8 mouse cellular contexts compared by ENCODE assay signal in genomic region chr8:61223729-61224379, GRCm38 (mm10). TPM values are rescaled to one million over a fixed set of nuclear protein-coding genes. Genes with fewer than 3 reads are reported as not detected.
A peak's percentile ranks its signal among the peaks of the same experiment; 100 is the strongest.
DNase-seq lines count a peak whose midpoint lies in the region; ATAC-seq and TF ChIP-seq lines count a peak whose summit lies in the region.

Gene Sh3rf1, plus strand, starts transcription at chr8:61223872.

- WGBS in forebrain, embryonic 16.5 days: under 1% methylated on average over 44 of the region's 84 CpGs
- WGBS in lung, embryonic 14.5 days: under 1% methylated on average over 82 of the region's 84 CpGs
- under 1% methylated on average over 64 of the region's 84 CpGs for WGBS in olfactory bulb, adult 2 months
- under 1% methylated on average over 84 of the region's 84 CpGs for WGBS in thymus, adult 2 months

- peak; percentile 46; the same call in 1 of the 2 replicates for TF ChIP-seq POLR2A in olfactory bulb, adult 2 months (IDR thresholded peaks at IDR 0.05; ENCODE audit: insufficient read depth, low read depth, low read length)
- peak; percentile 55; the same call in 1 of the 2 replicates for TF ChIP-seq POLR2A in thymus, adult 2 months (IDR thresholded peaks at IDR 0.05; ENCODE audit: control insufficient read depth, extremely low read depth, insufficient read depth, low read length, poor library complexity)

- H3K9ac ChIP-seq in forebrain, embryonic 16.5 days (replicated peaks; ENCODE audit: low read depth, low read length): peak within 1 kb of the TSS; percentile 90
- H3K9ac ChIP-seq in lung, embryonic 14.5 days: peak within 1 kb of the TSS; percentile 87

- peak; percentile 60 for TF ChIP-seq CTCF in layer of hippocampus, adult 2 months (conservative IDR thresholded peaks at IDR 0.05)
- TF ChIP-seq CTCF in lung, embryonic 14.5 days (IDR thresholded peaks at IDR 0.05; ENCODE audit: low read depth): no peak
- no peak; the same call in 1 of the 2 replicates for TF ChIP-seq CTCF in olfactory bulb, adult 2 months (IDR thresholded peaks at IDR 0.05; ENCODE audit: insufficient read depth, low read depth, low read length)
- peak; percentile 73 for TF ChIP-seq CTCF in thymus, adult 2 months (IDR thresholded peaks at IDR 0.05; ENCODE audit: borderline replicate concordance, control insufficient read depth, extremely low read depth, insufficient read depth, low read length, poor library complexity)

- peak within 1 kb of the TSS; percentile 77 for H3K4me3 ChIP-seq in forebrain, embryonic 16.5 days (replicated peaks; ENCODE audit: low read length)
- H3K4me3 ChIP-seq in layer of hippocampus, adult 2 months: peak within 1 kb of the TSS; percentile 82
- peak within 1 kb of the TSS; percentile 75 for H3K4me3 ChIP-seq in lung, embryonic 14.5 days (ENCODE audit: low read depth, low read length)
- H3K4me3 ChIP-seq in olfactory bulb, adult 2 months (ENCODE audit: insufficient read depth, low read depth, low read length): peak within 1 kb of the TSS; percentile 71
- H3K4me3 ChIP-seq in thymus, adult 2 months (ENCODE audit: control insufficient read depth, insufficient read depth, low read length): peak within 1 kb of the TSS; percentile 93

- H3K4me1 ChIP-seq in forebrain, embryonic 16.5 days (replicated peaks; ENCODE audit: control insufficient read depth, insufficient read depth, low read length): peaks cover 31% of the 10 kb centered on the region
- H3K4me1 ChIP-seq in lung, embryonic 14.5 days (ENCODE audit: insufficient read depth): peaks cover 25% of the 10 kb centered on the region
- H3K4me1 ChIP-seq in olfactory bulb, adult 2 months (ENCODE audit: control insufficient read depth, insufficient read depth, low read length): peaks cover 9% of the 10 kb centered on the region
- H3K4me1 ChIP-seq in thymus, adult 2 months (replicated peaks; ENCODE audit: control insufficient read depth, insufficient read depth, low read length): peaks cover 15% of the 10 kb centered on the region

- no peaks in the 10 kb centered on the region for H3K9me3 ChIP-seq in forebrain, embryonic 16.5 days (ENCODE audit: control insufficient read depth, low read length)
- no peaks in the 10 kb centered on the region for H3K9me3 ChIP-seq in lung, embryonic 14.5 days (ENCODE audit: low read depth, low read length)

- H3K36me3 ChIP-seq in forebrain, embryonic 16.5 days (ENCODE audit: control insufficient read depth, insufficient read depth): no peaks in the 10 kb centered on the region
- H3K36me3 ChIP-seq in lung, embryonic 14.5 days (ENCODE audit: insufficient read depth): peaks cover 16% of the 10 kb centered on the region
- H3K36me3 ChIP-seq in thymus, adult 2 months (ENCODE audit: control insufficient read depth, insufficient read depth, low read length): no peaks in the 10 kb centered on the region

- peak; percentile 92 for ATAC-seq in forebrain, embryonic 16.5 days
- ATAC-seq in lung, embryonic 14.5 days (ENCODE audit: insufficient read depth): peak; percentile 91

- intact Hi-C loops in heart, postnatal 25 days (cut with DNase I): loop anchor here (5.0 to 10.0 kb wide), 2 partner anchors 151 to 263 kb away; partner anchors contain the start of gene Cbr4

- DNase-seq in ES-CJ7 (ENCODE audit: low read depth, low spot score): peak; percentile 62
- DNase-seq in c-Kit-positive CD71-positive TER-119-negative erythroid progenitor cells, embryonic 14.5 days (ENCODE audit: low read depth): peak; percentile 46
- peak; percentile 67 for DNase-seq in heart, postnatal 25 days (ENCODE audit: low spot score)
- DNase-seq in layer of hippocampus, adult 2 months (ENCODE audit: low spot score in 2 of 2): peak; percentile 68 to 83
- DNase-seq in lung, embryonic 14.5 days: peak; percentile 91
- peak; percentile 86 for DNase-seq in thymus, adult 2 months

- peak within 1 kb of the TSS; percentile 85 for H3K27ac ChIP-seq in forebrain, embryonic 16.5 days (ENCODE audit: low read length)
- H3K27ac ChIP-seq in layer of hippocampus, adult 2 months: peak within 1 kb of the TSS; percentile 98
- H3K27ac ChIP-seq in lung, embryonic 14.5 days (ENCODE audit: low read depth): peak within 1 kb of the TSS; percentile 87
- peak within 1 kb of the TSS; percentile 73; the same call in 1 of the 2 replicates for H3K27ac ChIP-seq in olfactory bulb, adult 2 months (ENCODE audit: insufficient read depth, low read depth, low read length)
- no peak within 1 kb of the TSS for H3K27ac ChIP-seq in thymus, adult 2 months (ENCODE audit: control insufficient read depth, insufficient read depth, low read length)

- H3K4me2 ChIP-seq in forebrain, embryonic 16.5 days (ENCODE audit: low read length): peak within 1 kb of the TSS; percentile 86
- H3K4me2 ChIP-seq in lung, embryonic 14.5 days: peak within 1 kb of the TSS; percentile 92

- H3K27me3 ChIP-seq in forebrain, embryonic 16.5 days (replicated peaks; ENCODE audit: control insufficient read depth, insufficient read depth, low read length): no peaks in the 10 kb centered on the region
- H3K27me3 ChIP-seq in lung, embryonic 14.5 days (ENCODE audit: insufficient read depth, low read length): no peaks in the 10 kb centered on the region
- H3K27me3 ChIP-seq in thymus, adult 2 months (ENCODE audit: control insufficient read depth, insufficient read depth, low read length): no peaks in the 10 kb centered on the region

RNA-seq across cellular contexts. Expression of gene Sh3rf1, which starts in this region (rescaled TPM):
- 30.4 and 33.6 TPM in 2 replicates for polyA plus RNA-seq in forebrain, embryonic 16.5 days (2015; fragmentation: Nextera tagmentation; extraction: Ambion mirVana)
- total RNA-seq in heart, postnatal 25 days (2021): 1 to 10 TPM; 5.5 to 6.0 TPM
- 10 to 100 TPM; 66.7 to 67.5 TPM for total RNA-seq in layer of hippocampus, adult 2 months (2021)
- 21.2 and 22.5 TPM in 2 replicates for polyA plus RNA-seq in lung, embryonic 14.5 days (2014; fragmentation: Nextera tagmentation; extraction: Ambion mirVana)
- 73.8 TPM in 1 of 2 replicates, not detected in the other for polyA plus RNA-seq in olfactory bulb, adult 2 months (2012; ENCODE audit: insufficient read depth, insufficient read length, low replicate concordance, missing spikeins)
- polyA plus RNA-seq in thymus, adult 2 months (2012; rRNA removed): 7.6 and 9.4 TPM in 2 replicates

Comparison
In these comparisons a context has a peak if more than half of its experiments do, and no peak if none do; other contexts are left out.
1. RNA of gene Sh3rf1 (total RNA-seq): 66.7 to 67.5 TPM in layer of hippocampus, adult 2 months; 5.5 to 6.0 TPM in heart, postnatal 25 days; every median in the first group is over 4 times any median in the second.
2. CTCF ChIP-seq: peak in layer of hippocampus, adult 2 months (single experiment) and thymus, adult 2 months (single experiment); none in lung, embryonic 14.5 days (single experiment) and olfactory bulb, adult 2 months (single experiment).
3. Peak in every context shown above with its lines, with median percentiles within 50 percentile points of each other: DNase-seq and H3K4me3 ChIP-seq.